Mouse (Mus musculus) megakaryocyte, embryonic 14.5 days (primary cell): ENCODE measurements around the gene Mgat1.

ENCODE experiments used
- FLI1 ChIP-seq: IDR thresholded peaks from 2 replicates; pipeline ENCODE4 v1.6.1; 2012; ENCODE audit warnings: low read length, inconsistent platforms, mixed read lengths
- GATA1 ChIP-seq: IDR thresholded peaks from 3 replicates; pipeline ENCODE4 v1.6.1; 2012; ENCODE audit warnings: mixed read lengths, low read length, inconsistent platforms, borderline replicate concordance

- TF ChIP-seq GATA1 (no peak), FLI1 (no peak)
These were observed 19.5 kb upstream of the Mgat1 start for GRCm38 (mm10) chr11:49224455-49224854.
